Mouse (Mus musculus) gastrocnemius, adult 18-20 months (tissue): ENCODE data around the gene Lrrc34. TPM values are rescaled to one million over a fixed set of nuclear protein-coding genes. Genes with fewer than 3 reads are reported as not detected.

ENCODE experiments used
- DNase-seq: peaks from one replicate; pipeline ENCODE4 v3.0.0; 2021; ENCODE audit warnings: low spot score
- long read RNA-seq, 2 experiments: library from polyadenylated mRNA; stranded (forward); transcript quantifications; one replicate each; pipeline ENCODE4 v2.0.0; 2021
- total RNA-seq, 2 experiments: library from RNA; stranded (reverse); gene quantifications; 2 replicates each; pipeline ENCODE4 v1.2.3; 2021

The Lrrc34 gene
- total RNA-seq, result not detected
- long read RNA-seq, experiment 1, result 0 reads
- long read RNA-seq, experiment 2, result 0 reads

DNA sequence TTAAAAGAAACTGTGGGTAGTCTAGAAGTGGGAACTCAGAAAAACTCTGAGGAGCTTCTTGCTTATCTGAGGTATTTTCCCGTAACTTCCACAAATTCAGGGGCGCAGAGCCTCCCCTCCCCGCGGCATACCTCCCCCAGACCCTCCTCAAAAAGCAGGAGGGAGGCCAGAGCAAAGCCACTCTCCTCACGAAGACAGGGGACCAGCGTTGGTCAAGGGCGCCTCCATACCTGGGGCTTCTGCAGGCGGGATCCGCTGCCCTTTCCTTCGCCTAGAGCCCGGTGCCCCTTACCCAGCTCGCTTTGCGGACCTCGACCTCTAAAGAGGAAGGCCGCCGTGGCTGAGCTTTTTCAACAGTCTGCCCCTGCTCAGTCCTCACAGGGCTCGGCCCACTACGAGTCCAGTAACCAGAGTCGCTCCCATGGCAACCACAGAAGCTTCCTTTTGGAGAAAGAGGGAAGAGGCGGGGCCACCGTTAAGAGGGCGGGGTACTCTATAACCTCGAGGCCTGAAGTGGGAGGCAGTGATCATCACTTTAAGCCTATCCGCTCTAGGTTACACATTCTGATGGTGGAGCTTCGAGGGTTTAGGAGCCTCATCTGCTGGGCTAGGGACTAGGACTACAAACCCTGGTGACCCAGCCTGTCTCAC is at the start of gene Lrrc34:
Gene Lrrc34 (minus strand): TSS at position 430 of the 651 bp plus-strand sequence.
- no peak for DNase-seq

DNA sequence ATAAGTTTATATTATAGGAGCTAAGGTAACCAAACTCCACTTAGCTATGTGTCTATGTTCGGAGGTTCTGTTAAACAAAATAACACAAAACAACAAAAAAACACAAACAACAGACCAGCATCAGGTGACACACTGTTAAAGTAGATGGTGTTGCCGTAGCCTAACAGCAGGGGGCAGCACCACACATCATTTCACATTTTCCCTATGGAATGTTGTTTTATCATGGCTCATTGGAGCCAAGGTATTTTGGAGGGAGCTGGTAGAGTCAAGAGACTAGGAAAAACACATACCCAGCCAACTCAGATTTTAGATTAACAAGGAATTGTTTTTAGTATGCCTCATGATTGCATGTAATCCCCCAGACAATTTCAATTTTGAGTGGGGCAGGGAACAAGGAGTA is 48.7 kb upstream of the Lrrc34 start:
- peak; percentile 48 for DNase-seq

DNA sequence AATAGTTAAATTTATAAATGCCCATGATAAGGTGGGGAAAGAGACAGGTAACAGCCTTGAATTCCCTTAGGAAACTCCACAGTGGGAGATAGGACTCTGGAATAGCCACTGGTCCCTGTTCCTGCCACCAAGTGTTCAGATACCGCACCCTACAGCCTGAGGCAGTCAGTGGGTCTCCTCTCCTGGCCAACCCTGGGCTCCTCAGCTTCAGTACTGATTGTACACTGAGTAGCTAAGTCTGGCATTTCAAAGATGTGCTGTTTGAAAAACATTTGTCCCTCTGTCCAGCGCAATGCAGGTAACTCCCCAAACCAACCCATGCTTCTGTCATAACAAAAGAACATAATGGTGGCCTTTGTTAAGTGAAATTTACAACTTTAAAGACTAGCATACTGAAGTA is 48.0 kb upstream of the Lrrc34 start:
- no peak for DNase-seq

DNA sequence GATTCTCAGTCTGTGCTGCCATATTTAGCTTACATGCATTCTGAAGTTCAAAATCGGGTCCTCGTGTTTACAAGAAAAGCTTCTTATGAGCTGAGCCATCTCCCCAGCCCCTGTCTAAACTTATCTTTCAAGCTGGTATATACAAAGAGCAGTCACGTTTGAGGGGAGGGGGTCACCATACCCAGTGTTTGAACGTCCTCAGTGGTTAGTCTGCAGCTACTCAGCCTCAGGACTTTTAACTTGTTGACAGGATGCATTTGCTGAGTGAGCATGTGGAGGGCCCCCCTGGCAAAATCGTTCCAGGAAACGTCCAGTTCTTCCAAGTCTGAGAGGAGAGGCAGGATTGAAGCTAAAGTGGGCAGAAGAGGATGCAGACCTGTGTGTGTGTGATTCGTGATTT is 43.3 kb upstream of the Lrrc34 start:
- DNase-seq, result no peak

DNA sequence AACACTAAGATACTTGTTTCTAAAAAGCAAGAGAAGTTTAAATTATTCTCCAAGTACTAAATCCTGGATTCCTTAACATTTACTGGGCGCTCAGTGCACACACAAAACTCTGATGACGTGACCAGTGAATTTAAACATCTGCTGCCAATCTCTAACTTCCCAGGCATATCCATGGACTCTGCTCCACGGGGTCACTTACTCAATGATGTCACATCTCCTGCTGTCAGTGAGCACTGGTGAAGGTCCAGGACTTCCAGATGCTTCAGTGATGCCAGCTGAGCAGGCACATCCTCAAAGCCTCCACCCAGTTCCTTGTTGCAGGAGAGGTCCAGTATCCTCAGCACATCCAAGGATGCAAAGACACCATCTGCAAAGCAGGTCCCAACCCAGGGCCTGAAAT is 39.5 kb upstream of the Lrrc34 start:
- DNase-seq, result no peak

DNA sequence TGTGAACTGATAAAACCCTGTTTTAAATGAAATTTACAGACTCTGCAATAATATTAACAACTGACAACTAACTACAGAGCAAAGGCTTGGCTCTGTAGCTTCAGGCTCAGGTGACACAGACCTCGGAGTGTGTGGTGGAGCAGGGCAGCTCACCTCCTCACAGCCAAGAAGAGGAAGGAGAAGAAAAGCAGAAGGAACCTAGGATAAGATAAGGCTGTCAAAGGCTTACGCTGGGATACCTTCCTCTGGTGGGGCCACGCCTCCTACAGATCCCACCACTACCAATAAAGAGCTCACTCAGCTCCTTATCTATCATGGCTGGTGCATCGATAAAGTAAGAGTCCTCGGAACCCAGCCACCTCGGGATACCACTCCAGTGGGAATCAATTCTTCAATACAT is 35.5 kb upstream of the Lrrc34 start:
- no peak for DNase-seq

DNA sequence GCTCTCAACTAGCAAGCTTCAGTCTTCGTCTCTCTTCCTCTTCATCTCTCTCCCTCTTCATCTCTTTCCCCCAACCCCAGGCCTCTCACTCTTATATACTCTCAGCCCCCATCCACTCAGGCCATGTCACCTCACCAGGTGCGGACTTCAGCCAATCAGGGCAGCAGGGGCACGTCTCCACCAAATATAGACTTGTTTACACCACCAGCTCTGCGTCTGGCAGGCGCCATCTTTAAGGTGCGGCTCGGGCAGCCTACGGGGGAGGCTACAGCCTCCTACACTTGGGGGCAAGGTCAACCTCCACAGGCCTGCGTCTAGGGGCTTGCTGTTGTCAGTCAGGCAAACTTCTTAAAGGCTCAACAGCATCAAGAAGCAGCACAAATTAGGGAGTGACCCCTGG is 10.8 kb upstream of the Lrrc34 start:
- DNase-seq, result no peak

DNA sequence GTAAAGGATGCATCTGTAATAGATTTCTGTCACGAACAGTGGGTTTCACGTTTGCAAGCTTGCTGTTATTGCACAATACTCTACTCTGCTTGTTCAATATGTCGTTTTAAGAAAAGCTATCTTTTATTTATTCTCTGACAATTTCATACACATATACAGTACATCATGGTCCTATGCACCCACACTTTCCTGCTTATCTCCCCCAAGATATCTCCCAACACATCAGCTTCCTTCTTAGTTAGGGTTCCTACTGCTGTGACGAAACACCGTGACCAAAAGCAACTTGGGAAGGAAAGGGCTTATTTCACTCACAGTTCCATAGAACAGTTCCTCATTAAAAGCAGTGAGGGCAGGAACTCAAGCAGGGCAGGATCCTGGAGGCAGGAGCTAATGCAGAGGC is 8.3 kb upstream of the Lrrc34 start:
- DNase-seq, result no peak

DNA sequence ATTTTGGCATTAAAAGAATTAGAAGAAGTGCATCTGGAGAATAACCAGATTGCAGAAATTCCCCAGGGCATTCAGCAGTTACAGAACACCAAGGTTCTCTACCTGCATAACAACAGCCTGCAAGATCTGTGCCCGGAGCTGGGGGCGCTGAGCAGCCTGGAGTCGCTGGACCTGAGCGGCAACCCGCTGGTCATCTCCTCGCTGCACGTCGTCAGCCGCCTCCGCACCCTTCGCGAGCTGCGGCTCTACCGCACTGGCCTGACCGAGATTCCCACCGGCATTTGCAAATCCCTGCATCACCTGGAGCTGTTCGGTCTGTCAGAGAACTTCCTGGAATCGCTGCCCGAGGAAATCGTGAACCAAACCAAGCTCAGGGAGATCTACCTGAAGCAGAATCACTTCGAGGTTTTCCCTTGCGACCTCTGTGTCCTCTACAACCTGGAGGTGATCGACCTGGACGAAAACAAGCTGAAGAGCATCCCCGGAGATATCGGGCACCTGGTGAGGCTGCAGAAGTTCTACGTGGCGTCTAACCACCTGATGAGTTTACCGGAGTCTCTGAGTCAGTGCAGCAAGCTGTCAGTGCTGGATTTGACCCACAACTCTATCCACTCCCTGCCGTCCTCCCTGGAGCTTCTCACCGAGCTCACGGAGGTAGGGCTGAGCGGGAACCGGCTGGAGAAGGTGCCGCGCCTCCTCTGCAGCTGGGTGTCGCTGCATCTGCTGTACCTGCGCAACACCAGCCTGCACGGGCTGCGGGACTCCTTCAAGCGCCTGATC is 2.6 kb upstream of the Lrrc34 start:
- no peak for DNase-seq

DNA sequence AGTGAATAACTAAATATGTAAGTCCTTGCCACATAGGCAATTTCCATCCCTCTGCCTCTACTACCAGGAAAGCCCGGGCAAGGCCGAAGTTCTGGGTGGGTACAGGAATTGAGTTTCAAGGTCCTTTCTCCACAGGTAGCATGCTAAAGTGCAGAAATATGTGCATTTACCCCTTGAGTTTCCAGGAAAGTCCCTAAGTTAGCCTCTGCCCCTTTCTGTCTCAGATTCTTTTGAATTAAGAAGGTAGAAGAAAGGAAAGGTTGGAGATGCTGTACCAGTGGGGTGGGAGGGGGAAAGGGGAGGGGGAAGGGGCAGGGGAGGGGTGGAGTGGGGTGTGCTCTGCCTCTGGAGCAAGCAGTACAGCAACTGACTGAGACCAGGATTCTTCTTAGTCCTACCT is 797 bp upstream of the Lrrc34 start:
- no peak for DNase-seq

DNA sequence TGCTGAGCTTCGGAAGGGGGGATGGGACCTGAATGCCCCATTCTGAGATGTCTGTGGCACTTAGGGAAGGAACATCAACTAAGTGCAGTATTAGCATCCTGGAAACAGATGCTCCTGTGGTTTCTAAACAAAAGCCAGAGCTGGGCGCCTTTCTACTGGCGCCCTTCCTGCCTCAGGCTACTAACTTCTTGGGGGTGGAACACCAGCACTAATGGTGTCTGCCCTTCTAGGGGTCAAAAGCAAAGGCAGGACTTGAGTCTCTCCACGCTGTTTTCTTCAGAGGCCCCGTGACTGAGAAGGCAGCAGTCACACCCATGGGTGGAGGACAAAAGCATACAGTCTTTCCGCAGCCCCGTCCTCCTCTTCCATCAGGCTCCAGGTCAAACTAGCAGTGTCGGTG is 908 bp downstream of the Lrrc34 start:
- no peak for DNase-seq

DNA sequence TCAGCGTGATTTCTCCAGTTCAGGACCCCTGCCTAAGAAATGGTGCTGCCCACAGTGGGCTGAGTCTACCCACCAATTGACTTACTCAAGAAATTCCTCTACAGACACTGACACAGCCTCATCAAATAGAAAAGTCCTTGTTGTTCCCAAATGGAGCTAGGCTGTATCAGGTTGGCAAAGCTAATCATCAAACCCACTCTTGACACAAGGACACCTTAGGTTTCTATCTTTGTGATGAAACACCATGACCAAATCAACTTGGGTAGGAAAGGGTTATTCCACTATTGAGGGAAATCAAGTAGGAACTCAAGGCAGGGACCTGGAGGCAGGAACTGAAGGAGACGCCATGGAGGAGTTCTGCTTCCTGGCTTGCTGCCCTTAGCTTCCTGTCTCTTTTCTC is 3.5 kb downstream of the Lrrc34 start, which contains the start of gene Lrriq4:
Gene Lrriq4 (plus strand): TSS at position 301 of the 400 bp plus-strand sequence.
- no peak for DNase-seq

DNA sequence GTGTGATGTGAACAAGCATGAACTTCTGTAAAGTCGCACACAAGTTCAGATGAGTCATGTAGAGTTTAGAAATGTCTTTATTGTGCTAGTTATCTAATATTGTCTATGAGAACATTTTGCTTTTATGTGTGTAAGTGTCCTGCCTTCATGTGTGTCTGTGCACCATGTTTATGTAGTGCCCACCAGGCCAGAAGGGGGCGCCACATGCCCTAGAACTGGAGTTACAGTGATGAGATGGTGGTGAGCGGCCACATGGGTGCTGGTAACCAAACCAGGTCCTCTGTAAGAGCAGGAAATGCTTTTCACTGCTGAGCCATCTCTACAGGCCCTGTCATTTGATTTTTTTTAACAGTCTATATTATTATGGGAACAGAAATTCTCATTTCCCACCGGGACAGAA is 12.0 kb downstream of the Lrrc34 start:
- no peak for DNase-seq

DNA sequence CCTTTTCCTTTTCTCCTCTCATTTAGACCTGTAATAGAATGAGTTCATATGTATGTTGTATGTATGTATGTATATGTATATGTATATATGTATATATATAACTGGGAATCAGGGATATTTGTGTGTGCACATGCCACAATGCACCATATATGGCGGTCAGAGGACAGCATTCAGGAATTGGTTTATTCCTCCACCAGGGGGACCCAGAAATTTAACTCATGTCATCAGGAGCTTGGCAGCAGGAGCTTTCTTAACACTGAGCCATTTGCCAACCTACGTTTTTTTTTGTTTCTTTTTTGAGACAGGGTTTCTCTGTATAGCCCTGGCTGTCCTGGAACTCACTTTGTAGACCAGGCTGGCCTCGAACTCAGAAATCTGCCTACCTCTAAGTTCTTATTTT is 14.0 kb downstream of the Lrrc34 start:
- no peak for DNase-seq

DNA sequence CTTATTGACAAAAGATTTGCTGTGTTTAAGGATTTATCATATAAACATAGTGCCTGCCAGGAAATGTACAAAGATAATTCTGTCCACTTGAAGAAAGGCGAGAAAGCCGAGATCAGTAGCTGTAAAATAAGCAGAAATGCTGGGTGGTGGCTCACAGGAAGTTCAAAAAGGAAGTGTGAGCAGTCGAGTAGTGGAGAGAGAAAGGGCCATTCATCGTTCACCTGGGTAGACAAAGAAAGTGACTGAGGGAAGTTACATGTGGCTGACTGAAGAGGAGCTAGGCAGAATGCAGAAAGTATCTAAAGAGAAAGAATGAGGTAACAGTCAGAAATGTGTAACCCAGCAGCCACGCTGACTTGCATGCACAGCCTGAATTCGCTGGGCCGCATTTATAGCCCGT is 27.5 kb downstream of the Lrrc34 start:
- no peak for DNase-seq

DNA sequence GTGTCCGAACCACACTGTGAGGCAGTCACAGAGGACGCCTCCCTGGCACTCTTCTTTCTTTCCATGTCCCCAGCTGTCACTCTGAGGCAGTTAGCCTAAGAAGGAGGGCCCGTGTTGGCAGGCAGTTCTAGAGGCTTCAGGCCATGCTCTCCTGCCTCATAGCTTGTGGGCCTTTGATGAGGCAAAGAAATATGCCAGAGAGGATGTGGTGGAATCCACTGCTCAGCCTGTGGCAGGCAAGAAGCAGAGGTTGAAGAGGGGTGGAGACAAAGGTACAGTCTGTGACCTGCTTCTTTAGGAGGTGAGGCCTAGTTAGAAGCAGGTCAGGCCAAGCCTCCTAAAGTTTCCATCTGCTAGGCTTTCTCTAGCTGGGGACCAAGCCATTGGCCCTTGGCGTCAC is 36.7 kb downstream of the Lrrc34 start:
- DNase-seq, result no peak

DNA sequence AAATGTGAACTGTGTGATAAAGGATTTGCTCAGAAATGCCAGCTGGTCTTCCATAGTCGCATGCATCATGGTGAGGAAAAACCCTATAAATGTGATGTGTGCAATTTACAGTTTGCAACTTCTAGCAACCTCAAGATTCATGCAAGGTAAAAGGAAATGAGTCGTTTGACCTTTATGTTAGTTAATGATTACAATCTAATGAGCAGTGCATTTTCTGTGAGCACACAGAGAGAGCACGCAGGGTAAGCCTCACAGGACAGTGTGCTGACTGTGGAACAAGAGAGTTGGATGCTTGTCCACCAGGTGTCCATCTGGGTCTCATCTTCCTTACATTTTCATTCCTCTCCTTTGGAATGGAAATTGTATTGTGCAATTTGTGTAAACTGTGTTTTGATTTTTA is 38.7 kb downstream of the Lrrc34 start:
- no peak for DNase-seq

DNA sequence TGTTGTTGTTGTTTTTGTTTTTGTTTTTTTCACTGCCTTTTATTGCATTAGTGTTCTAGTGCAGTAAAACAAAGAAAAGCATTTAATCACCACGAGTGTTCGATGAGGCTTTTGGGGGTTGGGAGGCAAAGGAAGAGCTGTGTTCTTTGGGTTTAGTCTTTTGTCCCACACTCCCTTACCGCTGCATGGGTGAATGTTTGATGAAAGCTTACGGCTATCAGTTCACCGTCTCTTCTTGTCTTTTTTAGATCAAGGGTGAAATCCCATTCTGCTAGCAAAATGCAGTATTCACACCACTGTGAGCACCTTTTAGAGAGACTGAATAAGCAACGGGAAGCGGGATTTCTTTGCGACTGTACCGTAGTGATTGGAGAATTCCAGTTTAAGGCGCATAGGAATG is 44.4 kb downstream of the Lrrc34 start:
- no peak for DNase-seq

DNA sequence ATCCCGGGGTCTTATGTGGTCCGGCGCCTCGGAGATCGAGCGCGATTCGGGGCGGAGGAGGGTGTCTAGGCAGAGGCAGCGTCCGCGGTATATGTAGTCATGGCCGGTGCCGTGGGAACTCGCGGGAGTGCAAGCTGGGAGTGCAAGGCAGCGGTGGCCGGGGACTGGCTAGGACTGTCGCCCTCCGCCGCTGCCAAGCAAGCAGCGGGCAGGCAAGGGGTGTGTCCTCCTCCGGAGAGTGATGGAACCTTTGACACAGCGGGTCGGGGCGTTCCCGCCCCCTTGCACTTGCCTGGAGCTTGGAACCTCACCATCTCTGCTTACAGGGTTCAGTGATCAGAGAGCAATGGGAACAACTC is 45.0 kb downstream of the Lrrc34 start:
- no peak for DNase-seq

DNA sequence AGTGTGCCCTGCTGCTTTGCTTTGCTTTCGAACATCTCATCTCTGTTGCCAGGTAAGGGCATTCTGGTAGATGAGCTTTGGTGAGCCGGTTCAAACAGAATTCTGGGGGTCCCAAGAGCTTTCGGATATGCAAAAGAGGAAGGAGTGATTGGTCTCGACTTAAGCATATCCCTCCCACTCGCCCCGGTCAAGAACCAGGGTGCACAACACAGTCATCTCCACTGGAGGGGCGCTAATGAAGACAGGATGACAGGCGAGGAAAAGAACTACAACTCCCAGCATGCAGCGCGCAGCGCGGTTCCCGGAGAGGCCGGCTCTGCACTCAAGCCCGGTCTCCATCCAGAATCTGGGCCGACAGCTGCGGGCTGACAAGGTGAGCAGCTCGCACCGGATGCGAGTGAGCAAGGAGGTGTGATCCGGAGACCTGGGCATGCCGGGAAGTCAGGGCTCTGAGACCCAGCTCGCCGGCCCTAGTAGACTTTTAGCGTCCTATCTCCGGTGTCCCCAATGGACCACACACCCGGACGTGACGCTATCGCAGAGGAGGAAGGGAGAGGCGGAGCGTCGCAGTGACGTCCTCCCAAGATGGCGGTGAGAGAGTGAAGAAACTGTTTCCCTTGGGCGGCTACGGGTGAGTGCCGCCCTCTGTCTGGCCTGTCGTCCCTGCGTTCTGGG is 45.5 kb downstream of the Lrrc34 start, which contains the start of gene Mynn:
Gene Mynn (plus strand): TSS at position 1 of the 675 bp plus-strand sequence.
- peak; percentile 98 for DNase-seq

DNA sequence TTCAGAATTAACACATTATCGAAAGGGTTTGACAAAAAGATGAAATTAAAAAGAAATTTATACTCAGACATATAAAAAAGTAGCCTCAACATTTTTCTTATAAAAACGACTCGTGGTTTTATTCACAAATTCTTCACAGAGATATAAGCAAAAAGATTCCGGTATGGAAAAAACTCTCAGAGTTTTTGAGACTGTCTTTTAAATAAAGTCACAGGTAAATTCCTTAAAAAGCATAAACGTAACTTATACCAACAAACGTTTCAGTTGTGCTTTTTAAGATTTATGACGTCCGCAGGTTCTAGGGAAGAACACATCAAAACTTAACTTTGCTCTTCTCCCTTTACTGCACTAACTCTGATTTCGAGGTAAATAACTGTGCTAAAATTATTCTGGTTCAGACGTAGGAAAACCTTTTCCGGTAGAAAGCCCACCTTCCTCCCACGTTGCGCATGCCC is 46.0 kb downstream of the Lrrc34 start:
- no peak for DNase-seq

DNA sequence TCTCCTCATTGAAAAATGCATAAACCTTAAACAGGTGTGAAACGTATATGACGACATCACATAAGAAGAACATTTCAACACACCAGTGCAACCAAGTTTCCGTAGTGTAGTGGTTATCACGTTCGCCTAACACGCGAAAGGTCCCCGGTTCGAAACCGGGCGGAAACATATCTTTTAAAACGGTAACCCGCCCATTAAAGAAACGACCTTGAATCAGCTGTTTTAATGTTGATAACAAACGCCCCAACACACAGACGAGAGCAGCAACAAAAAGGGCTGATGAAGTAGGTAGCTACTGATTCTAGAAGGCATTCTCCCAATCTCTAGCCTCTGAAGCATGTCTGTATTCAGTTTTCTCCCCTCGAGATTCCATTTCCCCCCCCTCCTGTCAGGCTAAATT is 46.5 kb downstream of the Lrrc34 start:
- DNase-seq, result peak; percentile 90

DNA sequence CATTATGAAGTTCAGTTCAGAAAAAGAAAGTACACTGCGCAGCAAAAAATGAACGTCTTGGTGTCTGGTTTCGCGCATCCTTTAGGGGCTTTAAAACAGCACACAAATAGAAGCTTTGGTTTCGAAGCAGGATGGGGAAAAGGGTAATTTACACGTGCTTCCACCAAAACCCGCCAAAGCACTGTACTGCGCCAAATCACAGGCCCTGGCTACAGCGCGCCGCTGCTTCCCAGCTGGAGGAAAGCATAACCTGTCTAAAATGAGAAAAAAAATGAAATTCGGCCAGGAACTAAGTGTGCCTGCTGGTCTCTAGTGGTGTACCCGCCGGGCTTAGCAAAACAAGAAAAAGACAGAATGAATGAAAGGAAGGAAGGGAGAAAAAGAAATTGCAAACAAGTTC is 47.0 kb downstream of the Lrrc34 start:
- peak; percentile 18 for DNase-seq
